Mouse (Mus musculus): Measurements from ENCODE around the gene Jaml. TPM values are rescaled to one million over a fixed set of nuclear protein-coding genes. Genes with fewer than 3 reads are reported as not detected.

Gene Jaml
- polyA plus RNA-seq, 1 experiment from 2014 or later, result 0.40 TPM

GRCm38 (mm10) chr9:45103211-45103979 lies 24.4 kb downstream of the Jaml start:
- H3K4me2 ChIP-seq, result no peak overlapping the region
- WGBS (ENCODE audit: insufficient replicate concordance), result 43% methylated on average over 11 of the region's 11 CpGs
- H3K36me3 ChIP-seq (replicated peaks), result no peaks in the 10 kb centered on the region
- H3K4me1 ChIP-seq (replicated peaks), result 0 out of 2 replicates have a peak, but pooled peaks cover 3% of the 10 kb centered on the region
- no peak overlapping the region for H3K27ac ChIP-seq (replicated peaks)
- no peak for ATAC-seq (ENCODE audit: insufficient read depth)
- H3K9me3 ChIP-seq (replicated peaks), result no peaks in the 10 kb centered on the region
- H3K27me3 ChIP-seq, result no peaks in the 10 kb centered on the region
- H3K9ac ChIP-seq, result no peak overlapping the region
- no peak overlapping the region for H3K4me3 ChIP-seq (replicated peaks)

GRCm38 (mm10) chr9:45105596-45106374 lies 26.8 kb downstream of the Jaml start:
- WGBS (ENCODE audit: insufficient replicate concordance), result 60% methylated on average over 2 of the region's 2 CpGs
- H3K9me3 ChIP-seq (replicated peaks), result no peaks in the 10 kb centered on the region
- H3K4me1 ChIP-seq (replicated peaks), result 0 out of 2 replicates have a peak, but pooled peaks cover 3% of the 10 kb centered on the region
- H3K27me3 ChIP-seq, result no peaks in the 10 kb centered on the region
- H3K27ac ChIP-seq (replicated peaks), result no peak overlapping the region
- no peak overlapping the region for H3K4me3 ChIP-seq (replicated peaks)
- H3K36me3 ChIP-seq (replicated peaks), result no peaks in the 10 kb centered on the region
- H3K9ac ChIP-seq, result no peak overlapping the region
- ATAC-seq (ENCODE audit: insufficient read depth), result no peak
- no peak overlapping the region for H3K4me2 ChIP-seq

GRCm38 (mm10) chr9:45115706-45116105 lies 36.7 kb downstream of the Jaml start:
- Histone ChIP-seq H3K27me3 (peaks cover 53% of the 10 kb centered on the region), H3K36me3 (replicated peaks) (no peaks in the 10 kb centered on the region), H3K4me1 (replicated peaks) (0 out of 2 replicates have a peak, but pooled peaks cover 6% of the 10 kb centered on the region), H3K9me3 (replicated peaks) (no peaks in the 10 kb centered on the region), H3K9ac (no peak overlapping the region), H3K27ac (replicated peaks) (no peak overlapping the region), H3K4me3 (replicated peaks) (no peak overlapping the region), H3K4me2 (peak overlapping the region; percentile 37)
- 7% methylated on average over 14 of the region's 14 CpGs for WGBS (ENCODE audit: insufficient replicate concordance)
- no peak for ATAC-seq (ENCODE audit: insufficient read depth)

- Histone ChIP-seq H3K9ac (no peak overlapping the region), H3K4me3 (replicated peaks) (no peak overlapping the region), H3K36me3 (replicated peaks) (no peaks in the 10 kb centered on the region), H3K27me3 (peaks cover 57% of the 10 kb centered on the region), H3K9me3 (replicated peaks) (no peaks in the 10 kb centered on the region), H3K4me2 (no peak overlapping the region), H3K4me1 (replicated peaks) (peaks cover 8% of the 10 kb centered on the region; the same call in 1 of the 2 replicates), H3K27ac (replicated peaks) (no peak overlapping the region)
- ATAC-seq (ENCODE audit: insufficient read depth), result no peak
- WGBS (ENCODE audit: insufficient replicate concordance), result 18% methylated on average over 9 of the region's 9 CpGs
Observed at GRCm38 (mm10) chr9:45116819-45117218, 37.8 kb downstream of the Jaml start.

GRCm38 (mm10) chr9:45117741-45118431 lies 38.9 kb downstream of the Jaml start, which contains the start of gene Scn2b:
Gene Scn2b, plus strand, starts transcription at chr9:45117782.
- Histone ChIP-seq H3K9ac (no peak within 1 kb of the TSS), H3K4me3 (replicated peaks) (peak within 1 kb of the TSS; percentile 24; the same call in 1 of the 2 replicates), H3K27me3 (peaks cover 57% of the 10 kb centered on the region), H3K9me3 (replicated peaks) (no peaks in the 10 kb centered on the region), H3K27ac (replicated peaks) (no peak within 1 kb of the TSS), H3K4me1 (replicated peaks) (peaks cover 14% of the 10 kb centered on the region; the same call in 1 of the 2 replicates), H3K36me3 (replicated peaks) (no peaks in the 10 kb centered on the region), H3K4me2 (peak within 1 kb of the TSS; percentile 40)
- WGBS (ENCODE audit: insufficient replicate concordance), result 2% methylated on average over 13 of the region's 13 CpGs
- no peak for ATAC-seq (ENCODE audit: insufficient read depth)

GRCm38 (mm10) chr9:45118552-45118951 lies 39.6 kb downstream of the Jaml start:
- Histone ChIP-seq H3K9ac (no peak overlapping the region), H3K36me3 (replicated peaks) (no peaks in the 10 kb centered on the region), H3K4me3 (replicated peaks) (no peak overlapping the region), H3K4me2 (peak overlapping the region; percentile 19; the same call in 1 of the 2 replicates), H3K4me1 (replicated peaks) (peaks cover 14% of the 10 kb centered on the region; the same call in 1 of the 2 replicates), H3K9me3 (replicated peaks) (no peaks in the 10 kb centered on the region), H3K27ac (replicated peaks) (no peak overlapping the region), H3K27me3 (peaks cover 57% of the 10 kb centered on the region)
- WGBS (ENCODE audit: insufficient replicate concordance), result 20% methylated on average over 10 of the region's 10 CpGs
- no peak for ATAC-seq (ENCODE audit: insufficient read depth)

GRCm38 (mm10) chr9:45119316-45119953 lies 40.5 kb downstream of the Jaml start:
- H3K9ac ChIP-seq, result no peak overlapping the region
- peaks cover 48% of the 10 kb centered on the region for H3K27me3 ChIP-seq
- H3K4me3 ChIP-seq (replicated peaks), result no peak overlapping the region
- peaks cover 14% of the 10 kb centered on the region; the same call in 1 of the 2 replicates for H3K4me1 ChIP-seq (replicated peaks)
- WGBS (ENCODE audit: insufficient replicate concordance), result 62% methylated on average over 8 of the region's 8 CpGs
- H3K36me3 ChIP-seq (replicated peaks), result no peaks in the 10 kb centered on the region
- H3K4me2 ChIP-seq, result no peak overlapping the region
- H3K9me3 ChIP-seq (replicated peaks), result no peaks in the 10 kb centered on the region
- H3K27ac ChIP-seq (replicated peaks), result no peak overlapping the region
- ATAC-seq (ENCODE audit: insufficient read depth), result no peak

- ATAC-seq (ENCODE audit: insufficient read depth), result no peak
- Histone ChIP-seq H3K9ac (no peak overlapping the region), H3K27me3 (peaks cover 43% of the 10 kb centered on the region), H3K27ac (replicated peaks) (no peak overlapping the region), H3K4me2 (no peak overlapping the region), H3K36me3 (replicated peaks) (no peaks in the 10 kb centered on the region), H3K4me1 (replicated peaks) (peaks cover 14% of the 10 kb centered on the region; the same call in 1 of the 2 replicates), H3K4me3 (replicated peaks) (no peak overlapping the region), H3K9me3 (replicated peaks) (no peaks in the 10 kb centered on the region)
- WGBS (ENCODE audit: insufficient replicate concordance), result 73% methylated on average over 14 of the region's 14 CpGs
Observed at GRCm38 (mm10) chr9:45119954-45120530, 41.1 kb downstream of the Jaml start.

GRCm38 (mm10) chr9:45120567-45120966 lies 41.6 kb downstream of the Jaml start:
- Histone ChIP-seq H3K27me3 (peaks cover 38% of the 10 kb centered on the region), H3K9ac (no peak overlapping the region)
- WGBS (ENCODE audit: insufficient replicate concordance), result 63% methylated on average over 6 of the region's 6 CpGs

GRCm38 (mm10) chr9:45121001-45121400 lies 42.0 kb downstream of the Jaml start:
- H3K4me1 ChIP-seq (replicated peaks), result peaks cover 10% of the 10 kb centered on the region; the same call in 1 of the 2 replicates
- H3K27me3 ChIP-seq, result peaks cover 34% of the 10 kb centered on the region
- no peak for ATAC-seq (ENCODE audit: insufficient read depth)
- H3K4me2 ChIP-seq, result no peak overlapping the region
- no peak overlapping the region for H3K9ac ChIP-seq
- no peak overlapping the region for H3K27ac ChIP-seq (replicated peaks)
- H3K9me3 ChIP-seq (replicated peaks), result no peaks in the 10 kb centered on the region
- no peaks in the 10 kb centered on the region for H3K36me3 ChIP-seq (replicated peaks)
- WGBS (ENCODE audit: insufficient replicate concordance), result 46% methylated on average over 6 of the region's 6 CpGs
- no peak overlapping the region for H3K4me3 ChIP-seq (replicated peaks)

More at GRCm38 (mm10) chr9:45120567-45120966, 41.6 kb downstream of the Jaml start:
- no peaks in the 10 kb centered on the region for H3K9me3 ChIP-seq (replicated peaks)
- H3K4me1 ChIP-seq (replicated peaks), result peaks cover 14% of the 10 kb centered on the region; the same call in 1 of the 2 replicates
- no peak overlapping the region for H3K4me3 ChIP-seq (replicated peaks)
- H3K27ac ChIP-seq (replicated peaks), result no peak overlapping the region
- no peaks in the 10 kb centered on the region for H3K36me3 ChIP-seq (replicated peaks)
- no peak overlapping the region for H3K4me2 ChIP-seq
- no peak for ATAC-seq (ENCODE audit: insufficient read depth)

Data from liver, embryonic 15.5 days (tissue).